Mouse (Mus musculus): ENCODE results near the gene Snhg11. TPM values are rescaled to one million over a fixed set of nuclear protein-coding genes. Genes with fewer than 3 reads are reported as not detected.

Gene Snhg11
- polyA plus RNA-seq, 1 experiment from 2014 or later = 39.6 TPM

GRCm38 (mm10) chr2:158352801-158353520, 22.5 kb upstream of the Snhg11 start:
- Histone ChIP-seq H3K27me3 (ENCODE audit: control insufficient read depth, insufficient read depth, low read length) (no peaks in the 10 kb centered on the region), H3K4me1 (ENCODE audit: control insufficient read depth, insufficient read depth, low read length) (no peaks in the 10 kb centered on the region), H3K27ac (ENCODE audit: low read depth, low read length) (no peak overlapping the region), H3K4me2 (ENCODE audit: low read depth) (no peak overlapping the region), H3K9me3 (ENCODE audit: control insufficient read depth, low read length) (no peaks in the 10 kb centered on the region), H3K4me3 (ENCODE audit: low read depth, low read length) (no peak overlapping the region), H3K36me3 (ENCODE audit: control insufficient read depth, insufficient read depth, low read length) (peaks cover 20% of the 10 kb centered on the region), H3K9ac (ENCODE audit: low read length) (no peak overlapping the region)
- no peak for DNase-seq (ENCODE audit: low spot score)
- ATAC-seq (ENCODE audit: insufficient read depth, low FRiP score, low TSS enrichment) = no peak
- WGBS = 83% methylated on average over 3 of the region's 3 CpGs

GRCm38 (mm10) chr2:158354348-158355114, 20.9 kb upstream of the Snhg11 start:
- Histone ChIP-seq H3K27ac (ENCODE audit: low read depth, low read length) (no peak overlapping the region), H3K36me3 (ENCODE audit: control insufficient read depth, insufficient read depth, low read length) (peaks cover 32% of the 10 kb centered on the region), H3K9ac (ENCODE audit: low read length) (no peak overlapping the region), H3K9me3 (ENCODE audit: control insufficient read depth, low read length) (no peaks in the 10 kb centered on the region), H3K27me3 (ENCODE audit: control insufficient read depth, insufficient read depth, low read length) (no peaks in the 10 kb centered on the region), H3K4me2 (ENCODE audit: low read depth) (no peak overlapping the region), H3K4me1 (ENCODE audit: control insufficient read depth, insufficient read depth, low read length) (no peaks in the 10 kb centered on the region), H3K4me3 (ENCODE audit: low read depth, low read length) (no peak overlapping the region)
- DNase-seq (ENCODE audit: low spot score) (no peak), ATAC-seq (ENCODE audit: insufficient read depth, low FRiP score, low TSS enrichment) (no peak)
- 87% methylated on average over 7 of the region's 7 CpGs for WGBS

GRCm38 (mm10) chr2:158355238-158355637, 20.2 kb upstream of the Snhg11 start:
- no peaks in the 10 kb centered on the region for H3K9me3 ChIP-seq (ENCODE audit: control insufficient read depth, low read length)
- H3K4me1 ChIP-seq (ENCODE audit: control insufficient read depth, insufficient read depth, low read length) = peaks cover 6% of the 10 kb centered on the region; the same call in 1 of the 2 replicates
- ATAC-seq (ENCODE audit: insufficient read depth, low FRiP score, low TSS enrichment) (no peak), DNase-seq (ENCODE audit: low spot score) (no peak)
- H3K4me3 ChIP-seq (ENCODE audit: low read depth, low read length) = no peak overlapping the region
- H3K27me3 ChIP-seq (ENCODE audit: control insufficient read depth, insufficient read depth, low read length) = no peaks in the 10 kb centered on the region
- 95% methylated on average over 2 of the region's 2 CpGs for WGBS
- H3K27ac ChIP-seq (ENCODE audit: low read depth, low read length) = no peak overlapping the region
- H3K4me2 ChIP-seq (ENCODE audit: low read depth) = no peak overlapping the region
- H3K9ac ChIP-seq (ENCODE audit: low read length) = no peak overlapping the region
- H3K36me3 ChIP-seq (ENCODE audit: control insufficient read depth, insufficient read depth, low read length) = peaks cover 34% of the 10 kb centered on the region

- WGBS = 96% methylated on average over 5 of the region's 5 CpGs
- Histone ChIP-seq H3K9ac (ENCODE audit: low read length) (no peak overlapping the region), H3K9me3 (ENCODE audit: control insufficient read depth, low read length) (no peaks in the 10 kb centered on the region), H3K27ac (ENCODE audit: low read depth, low read length) (no peak overlapping the region), H3K27me3 (ENCODE audit: control insufficient read depth, insufficient read depth, low read length) (no peaks in the 10 kb centered on the region), H3K36me3 (ENCODE audit: control insufficient read depth, insufficient read depth, low read length) (peaks cover 34% of the 10 kb centered on the region), H3K4me1 (ENCODE audit: control insufficient read depth, insufficient read depth, low read length) (peaks cover 8% of the 10 kb centered on the region; the same call in 1 of the 2 replicates), H3K4me3 (ENCODE audit: low read depth, low read length) (no peak overlapping the region), H3K4me2 (ENCODE audit: low read depth) (no peak overlapping the region)
- no peak for ATAC-seq (ENCODE audit: insufficient read depth, low FRiP score, low TSS enrichment)
- no peak for DNase-seq (ENCODE audit: low spot score)
These were observed 19.3 kb upstream of the Snhg11 start for GRCm38 (mm10) chr2:158356121-158356520.

- ATAC-seq (ENCODE audit: insufficient read depth, low FRiP score, low TSS enrichment) (no peak), DNase-seq (ENCODE audit: low spot score) (no peak)
These were observed 15.4 kb upstream of the Snhg11 start for GRCm38 (mm10) chr2:158359757-158360620.

GRCm38 (mm10) chr2:158360873-158361677, 14.4 kb upstream of the Snhg11 start:
- Histone ChIP-seq H3K4me1 (ENCODE audit: control insufficient read depth, insufficient read depth, low read length) (peaks cover 8% of the 10 kb centered on the region; the same call in 1 of the 2 replicates), H3K4me2 (ENCODE audit: low read depth) (peak overlapping the region; percentile 67), H3K9me3 (ENCODE audit: control insufficient read depth, low read length) (no peaks in the 10 kb centered on the region), H3K27ac (ENCODE audit: low read depth, low read length) (peak overlapping the region; percentile 63), H3K36me3 (ENCODE audit: control insufficient read depth, insufficient read depth, low read length) (peaks cover 30% of the 10 kb centered on the region), H3K4me3 (ENCODE audit: low read depth, low read length) (peak overlapping the region; percentile 91), H3K9ac (ENCODE audit: low read length) (peak overlapping the region; percentile 97), H3K27me3 (ENCODE audit: control insufficient read depth, insufficient read depth, low read length) (no peaks in the 10 kb centered on the region)
- peak; percentile 86 for ATAC-seq (ENCODE audit: insufficient read depth, low FRiP score, low TSS enrichment)
- WGBS = under 1% methylated on average over 41 of the region's 41 CpGs
- DNase-seq (ENCODE audit: low spot score) = peak; percentile 94

More at GRCm38 (mm10) chr2:158359757-158360620, 15.4 kb upstream of the Snhg11 start:
- 74% methylated on average over 12 of the region's 12 CpGs for WGBS
- Histone ChIP-seq H3K9me3 (ENCODE audit: control insufficient read depth, low read length) (no peaks in the 10 kb centered on the region), H3K9ac (ENCODE audit: low read length) (peak overlapping the region; percentile 97), H3K27ac (ENCODE audit: low read depth, low read length) (0 out of 2 replicates have a peak overlapping the region, but pooled peaks have one; percentile 63), H3K4me1 (ENCODE audit: control insufficient read depth, insufficient read depth, low read length) (peaks cover 8% of the 10 kb centered on the region; the same call in 1 of the 2 replicates), H3K27me3 (ENCODE audit: control insufficient read depth, insufficient read depth, low read length) (no peaks in the 10 kb centered on the region), H3K4me2 (ENCODE audit: low read depth) (peak overlapping the region; percentile 67), H3K36me3 (ENCODE audit: control insufficient read depth, insufficient read depth, low read length) (peaks cover 34% of the 10 kb centered on the region), H3K4me3 (ENCODE audit: low read depth, low read length) (peak overlapping the region; percentile 91)

GRCm38 (mm10) chr2:158361678-158362320, 13.6 kb upstream of the Snhg11 start:
- H3K4me2 ChIP-seq (ENCODE audit: low read depth) = no peak overlapping the region
- DNase-seq (ENCODE audit: low spot score) (no peak), ATAC-seq (ENCODE audit: insufficient read depth, low FRiP score, low TSS enrichment) (peak; percentile 59; the same call in 1 of the 2 replicates)
- 41% methylated on average over 8 of the region's 8 CpGs for WGBS
- peaks cover 22% of the 10 kb centered on the region for H3K36me3 ChIP-seq (ENCODE audit: control insufficient read depth, insufficient read depth, low read length)
- no peak overlapping the region for H3K9ac ChIP-seq (ENCODE audit: low read length)
- peak overlapping the region; percentile 91 for H3K4me3 ChIP-seq (ENCODE audit: low read depth, low read length)
- H3K4me1 ChIP-seq (ENCODE audit: control insufficient read depth, insufficient read depth, low read length) = peaks cover 8% of the 10 kb centered on the region; the same call in 1 of the 2 replicates
- no peaks in the 10 kb centered on the region for H3K27me3 ChIP-seq (ENCODE audit: control insufficient read depth, insufficient read depth, low read length)
- no peak overlapping the region for H3K27ac ChIP-seq (ENCODE audit: low read depth, low read length)
- H3K9me3 ChIP-seq (ENCODE audit: control insufficient read depth, low read length) = no peaks in the 10 kb centered on the region

Data from neural tube, embryonic 11.5 days (tissue).